Mouse (Mus musculus): ENCODE measurements at regions not wholly inside any gene's neighbourhood (a gene's known extent, or its start where the extent isn't known, plus 50 kb on each side); places are given as distances from the start of the nearest gene placed in this dataset.

DNA sequence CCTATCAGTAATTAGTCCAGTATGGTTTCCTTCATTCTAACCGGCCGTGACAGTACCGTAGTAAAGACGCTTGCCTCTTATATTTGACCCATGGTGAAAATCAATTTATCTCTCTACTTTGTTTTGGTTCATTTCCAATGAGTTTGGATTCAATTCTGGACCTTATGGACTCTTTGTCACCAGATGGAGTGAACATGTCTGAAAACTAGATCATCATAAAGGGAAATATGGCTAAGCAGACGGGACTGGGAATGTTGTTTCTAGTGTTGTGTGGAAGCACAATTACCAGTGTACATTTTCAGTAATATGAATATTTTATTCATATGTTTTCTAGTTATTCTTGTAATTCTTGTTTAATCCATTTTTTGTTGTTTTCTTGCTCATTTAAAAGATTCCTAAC is 261.4 kb downstream of the Ins1 start:
- TF ChIP-seq USF1 (IDR thresholded peaks at IDR 0.05; ENCODE audit: low read depth, low read length), result no peak
- TF ChIP-seq CTCF (conservative IDR thresholded peaks at IDR 0.05 in 1 of 2, IDR thresholded peaks at IDR 0.05 in 1 of 2; ENCODE audit: low read depth in 2 of 2, low read length in 2 of 2), result no peak
- TF ChIP-seq EP300 (IDR thresholded peaks at IDR 0.05; ENCODE audit: low read length), result no peak
- TF ChIP-seq E2F4 (IDR thresholded peaks at IDR 0.05; ENCODE audit: insufficient replicate concordance, low read depth, low read length), result no peak
- no peak for TF ChIP-seq SMC3 (IDR thresholded peaks at IDR 0.05; ENCODE audit: low read depth, low read length)
